Mouse (Mus musculus) adrenal gland, adult 18-20 months (tissue): ENCODE measurements around the gene Lmf2. TPM values are rescaled to one million over a fixed set of nuclear protein-coding genes. Genes with fewer than 3 reads are reported as not detected.

Source experiments
- DNase-seq, 2 experiments: peaks; one replicate each; pipeline ENCODE4 v3.0.0; 2021 to 2022; ENCODE audit warnings: low spot score in 2 of 2
- total RNA-seq, 2 experiments: library from RNA; stranded (reverse); gene quantifications; 1 replicate in 1 of 2; 2 replicates in 1 of 2; pipeline ENCODE4 v1.2.3; 2021

Lmf2 gene
- total RNA-seq, 2 experiments from 2014 or later: 34.4 to 40.0 TPM

GRCm38 (mm10) chr15:89373027-89373761 lies 17.7 kb upstream of the Lmf2 start:
- DNase-seq: peak; percentile 76 to 84

- DNase-seq: no peak
These were observed 17.1 kb upstream of the Lmf2 start for GRCm38 (mm10) chr15:89372536-89372935.

- no peak for DNase-seq
These were observed 16.6 kb upstream of the Lmf2 start for GRCm38 (mm10) chr15:89372068-89372467.

GRCm38 (mm10) chr15:89365141-89365551 lies 9.7 kb upstream of the Lmf2 start:
- no peak for DNase-seq

- DNase-seq: no peak
These were observed 7.6 kb upstream of the Lmf2 start for GRCm38 (mm10) chr15:89363051-89363450.

GRCm38 (mm10) chr15:89358784-89359183 lies 3.3 kb upstream of the Lmf2 start:
- DNase-seq: no peak

- no peak for DNase-seq
These were observed 913 bp upstream of the Lmf2 start for GRCm38 (mm10) chr15:89356372-89356771.

GRCm38 (mm10) chr15:89354455-89354854 lies 1.0 kb downstream of the Lmf2 start:
- DNase-seq: no peak

GRCm38 (mm10) chr15:89353837-89354236 lies 1.6 kb downstream of the Lmf2 start:
- no peak for DNase-seq

GRCm38 (mm10) chr15:89352795-89353194 lies 2.7 kb downstream of the Lmf2 start:
- no peak for DNase-seq

GRCm38 (mm10) chr15:89352054-89352453 lies 3.4 kb downstream of the Lmf2 start:
- DNase-seq: no peak

GRCm38 (mm10) chr15:89351302-89351701 lies 4.2 kb downstream of the Lmf2 start:
- DNase-seq: no peak

GRCm38 (mm10) chr15:89350447-89350846 lies 5.0 kb downstream of the Lmf2 start:
- no peak for DNase-seq

GRCm38 (mm10) chr15:89343325-89343724 lies 12.1 kb downstream of the Lmf2 start:
- DNase-seq: no peak

- no peak for DNase-seq
These were observed 13.8 kb downstream of the Lmf2 start for GRCm38 (mm10) chr15:89341678-89342077.

GRCm38 (mm10) chr15:89340136-89340535 lies 15.3 kb downstream of the Lmf2 start:
- DNase-seq: no peak

- no peak for DNase-seq
These were observed 15.8 kb downstream of the Lmf2 start for GRCm38 (mm10) chr15:89339696-89340095.

GRCm38 (mm10) chr15:89336422-89336821 lies 19.0 kb downstream of the Lmf2 start:
- DNase-seq: no peak

GRCm38 (mm10) chr15:89334774-89335537 lies 20.5 kb downstream of the Lmf2 start:
- DNase-seq: no peak

- no peak for DNase-seq
These were observed 21.2 kb downstream of the Lmf2 start, which contains the start of gene Miox for GRCm38 (mm10) chr15:89334271-89334670. TSS of gene Miox (plus strand) at chr15:89334398.

- DNase-seq: no peak
These were observed 29.0 kb downstream of the Lmf2 start for GRCm38 (mm10) chr15:89326441-89326840.

- no peak for DNase-seq
These were observed 31.8 kb downstream of the Lmf2 start for GRCm38 (mm10) chr15:89323656-89324055.
